Mouse (Mus musculus): ENCODE results near the gene Mrpl3.
"Not testable (repeated sequence)": the region's sequence is repeated elsewhere in the genome, so short reads cannot be mapped to it uniquely, and the experiment has no call there.

The Mrpl3 gene

GRCm38 (mm10) chr9:105053147-105053557 lies at the start of gene Mrpl3:
TSS of gene Mrpl3 (plus strand) at chr9:105053239.
- DNase-seq (ENCODE audit: low read depth, low spot score): peak; percentile 83

GRCm38 (mm10) chr9:105010721-105011120 lies 42.3 kb upstream of the Mrpl3 start:
- DNase-seq (ENCODE audit: low read depth, low spot score): no peak

- DNase-seq (ENCODE audit: low read depth, low spot score): no peak
These were observed 34.9 kb upstream of the Mrpl3 start for GRCm38 (mm10) chr9:105018186-105018585.

- DNase-seq (ENCODE audit: low read depth, low spot score): no peak
These were observed 24.7 kb upstream of the Mrpl3 start for GRCm38 (mm10) chr9:105028311-105028710.

GRCm38 (mm10) chr9:105032572-105032971 lies 20.5 kb upstream of the Mrpl3 start:
- no peak for DNase-seq (ENCODE audit: low read depth, low spot score)

GRCm38 (mm10) chr9:105033641-105034040 lies 19.4 kb upstream of the Mrpl3 start:
- DNase-seq (ENCODE audit: low read depth, low spot score): no peak

- no peak for DNase-seq (ENCODE audit: low read depth, low spot score)
These were observed 15.2 kb upstream of the Mrpl3 start for GRCm38 (mm10) chr9:105037847-105038246.

GRCm38 (mm10) chr9:105046014-105046413 lies 7.0 kb upstream of the Mrpl3 start:
- peak; percentile 46 for DNase-seq (ENCODE audit: low read depth, low spot score)

GRCm38 (mm10) chr9:105048351-105048750 lies 4.7 kb upstream of the Mrpl3 start:
- DNase-seq (ENCODE audit: low read depth, low spot score): no peak

GRCm38 (mm10) chr9:105049636-105050035 lies 3.4 kb upstream of the Mrpl3 start:
- no peak for DNase-seq (ENCODE audit: low read depth, low spot score)

- no peak for DNase-seq (ENCODE audit: low read depth, low spot score)
These were observed 2.8 kb upstream of the Mrpl3 start for GRCm38 (mm10) chr9:105050257-105050656.

- DNase-seq (ENCODE audit: low read depth, low spot score): no peak
These were observed 773 bp downstream of the Mrpl3 start for GRCm38 (mm10) chr9:105053812-105054211.

- DNase-seq (ENCODE audit: low read depth, low spot score): no peak
These were observed 16.1 kb downstream of the Mrpl3 start for GRCm38 (mm10) chr9:105069106-105069505.

GRCm38 (mm10) chr9:105072991-105073748 lies 20.1 kb downstream of the Mrpl3 start:
- no peak for DNase-seq (ENCODE audit: low read depth, low spot score)

GRCm38 (mm10) chr9:105074851-105075250 lies 21.8 kb downstream of the Mrpl3 start:
- no peak for DNase-seq (ENCODE audit: low read depth, low spot score)

- DNase-seq (ENCODE audit: low read depth, low spot score): peak; percentile 33
These were observed 23.9 kb downstream of the Mrpl3 start for GRCm38 (mm10) chr9:105076756-105077424.

GRCm38 (mm10) chr9:105078460-105078859 lies 25.4 kb downstream of the Mrpl3 start:
- DNase-seq (ENCODE audit: low read depth, low spot score): no peak

GRCm38 (mm10) chr9:105080246-105080645 lies 27.2 kb downstream of the Mrpl3 start:
- DNase-seq (ENCODE audit: low read depth, low spot score): no peak

- DNase-seq (ENCODE audit: low read depth, low spot score): no peak
These were observed 48.0 kb downstream of the Mrpl3 start for GRCm38 (mm10) chr9:105100807-105101570.

- DNase-seq (ENCODE audit: low read depth, low spot score): no peak
These were observed 48.9 kb downstream of the Mrpl3 start for GRCm38 (mm10) chr9:105101911-105102310.

- no peak for DNase-seq (ENCODE audit: low read depth, low spot score)
These were observed 50.9 kb downstream of the Mrpl3 start for GRCm38 (mm10) chr9:105103893-105104292.

- DNase-seq (ENCODE audit: low read depth, low spot score): not testable (repeated sequence)
These were observed 72.2 kb downstream of the Mrpl3 start for GRCm38 (mm10) chr9:105125206-105125605.

All from 3T3-L1 (cell line).